Mouse (Mus musculus) forebrain, embryonic 11.5 days (tissue): ENCODE data around the gene 1700013G24Rik. TPM values are rescaled to one million over a fixed set of nuclear protein-coding genes. Genes with fewer than 3 reads are reported as not detected.

ENCODE experiments used
- ATAC-seq: fragments of 200-750 bp; cut with Nextera tagmentation; replicated peaks from 2 replicates; pipeline ENCODE4 v1.8.0; 2017; ENCODE audit warnings: moderate TSS enrichment; ENCODE audit not compliant: low FRiP score
- DNase-seq: peaks from one replicate; pipeline ENCODE4 v3.0.0-alpha.2; 2017; ENCODE audit warnings: low spot score
- H3K27ac ChIP-seq: fragments of 300-500 bp; sonication (generic); 2 replicates; pipeline ENCODE4 v1.5.1; 2014; ENCODE audit warnings: low read depth, low read length
- H3K27me3 ChIP-seq: fragments of 300-500 bp; sonication (generic); 2 replicates; pipeline ENCODE4 v1.6.1; 2014; ENCODE audit warnings: mild to moderate bottlenecking, low read length, mixed read lengths; ENCODE audit not compliant: control insufficient read depth, insufficient read depth
- H3K36me3 ChIP-seq: fragments of 300-500 bp; sonication (generic); 2 replicates; pipeline ENCODE4 v1.6.1; 2014; ENCODE audit warnings: mild to moderate bottlenecking, low read length, moderate library complexity, mixed read lengths; ENCODE audit not compliant: control insufficient read depth, insufficient read depth
- H3K4me1 ChIP-seq: fragments of 300-500 bp; sonication (generic); replicated peaks from 2 replicates; pipeline ENCODE4 v1.6.1; 2014; ENCODE audit warnings: low read length, mixed read lengths; ENCODE audit not compliant: control insufficient read depth, insufficient read depth
- H3K4me2 ChIP-seq: fragments of 300-500 bp; sonication (generic); 2 replicates; pipeline ENCODE4 v1.6.1; 2014; ENCODE audit warnings: low read depth, mild to moderate bottlenecking, low read length, moderate library complexity, mixed read lengths; ENCODE audit not compliant: severe bottlenecking
- H3K4me3 ChIP-seq: fragments of 300-500 bp; sonication (generic); 2 replicates; pipeline ENCODE4 v1.5.1; 2014; ENCODE audit warnings: low read depth, low read length
- H3K9ac ChIP-seq: fragments of 300-500 bp; sonication (generic); 2 replicates; pipeline ENCODE4 v1.6.1; 2014; ENCODE audit warnings: low read length
- H3K9me3 ChIP-seq: fragments of 300-500 bp; sonication (generic); 2 replicates; pipeline ENCODE4 v1.6.1; 2016; ENCODE audit warnings: low read length, mixed read lengths; ENCODE audit not compliant: control insufficient read depth
- WGBS: fragments of 180-500 bp; shearing (Covaris S2); extraction: QIAGEN DNeasy Blood & Tissue Kit; methylation state at CpG from one replicate; pipeline ENCODE4 v1.1.7; 2014; 5-methylcytosine and 5-hydroxymethylcytosine counted together
- polyA plus RNA-seq: library from polyadenylated mRNA; unstranded; fragments of >200 nt; fragmentation: Nextera tagmentation; extraction: Ambion mirVana; gene quantifications from 2 replicates; pipeline ENCODE4 v1.2.1, GENCODE M21; 2014

Gene 1700013G24Rik
- polyA plus RNA-seq, 1 experiment from 2014 or later: not detected

- peaks cover 24% of the 10 kb centered on the region for H3K4me1 ChIP-seq
Observed at GRCm38 (mm10) chr4:137476065-137476760, 23.1 kb downstream of the 1700013G24Rik start.

GRCm38 (mm10) chr4:137476761-137477237 is 23.7 kb downstream of the 1700013G24Rik start:
- H3K27me3 ChIP-seq: no peaks in the 10 kb centered on the region
- 27% methylated on average over 17 of the region's 17 CpGs for WGBS
- 0 out of 2 replicates have a peak overlapping the region, but pooled peaks have one; percentile 32 for H3K27ac ChIP-seq
- no peak for ATAC-seq
- DNase-seq: no peak
- H3K9me3 ChIP-seq: no peaks in the 10 kb centered on the region
- no peaks in the 10 kb centered on the region for H3K36me3 ChIP-seq
- no peak overlapping the region for H3K4me3 ChIP-seq
- peak overlapping the region; percentile 20; the same call in 1 of the 2 replicates for H3K9ac ChIP-seq
- H3K4me2 ChIP-seq: no peak overlapping the region
- peaks cover 27% of the 10 kb centered on the region for H3K4me1 ChIP-seq

More at GRCm38 (mm10) chr4:137476065-137476760, 23.1 kb downstream of the 1700013G24Rik start:
- 38% methylated on average over 10 of the region's 10 CpGs for WGBS
- DNase-seq (no peak), ATAC-seq (no peak)
- H3K4me3 ChIP-seq: no peak overlapping the region
- no peaks in the 10 kb centered on the region for H3K9me3 ChIP-seq
- H3K4me2 ChIP-seq: no peak overlapping the region
- H3K27ac ChIP-seq: 0 out of 2 replicates have a peak overlapping the region, but pooled peaks have one; percentile 32
- no peak overlapping the region; the same call in 1 of the 2 replicates for H3K9ac ChIP-seq
- H3K27me3 ChIP-seq: no peaks in the 10 kb centered on the region
- H3K36me3 ChIP-seq: no peaks in the 10 kb centered on the region

GRCm38 (mm10) chr4:137477611-137478010 is 24.5 kb downstream of the 1700013G24Rik start:
- no peaks in the 10 kb centered on the region for H3K27me3 ChIP-seq
- no peak overlapping the region for H3K4me3 ChIP-seq
- H3K4me1 ChIP-seq: peaks cover 29% of the 10 kb centered on the region
- no peak overlapping the region for H3K9ac ChIP-seq
- WGBS: 66% methylated on average over 6 of the region's 6 CpGs
- H3K9me3 ChIP-seq: no peaks in the 10 kb centered on the region
- no peaks in the 10 kb centered on the region for H3K36me3 ChIP-seq
- DNase-seq (no peak), ATAC-seq (no peak)
- H3K4me2 ChIP-seq: no peak overlapping the region
- H3K27ac ChIP-seq: no peak overlapping the region

- Histone ChIP-seq H3K9me3 (no peaks in the 10 kb centered on the region), H3K4me1 (peaks cover 29% of the 10 kb centered on the region), H3K4me2 (no peak overlapping the region), H3K27ac (no peak overlapping the region), H3K9ac (no peak overlapping the region), H3K27me3 (no peaks in the 10 kb centered on the region), H3K4me3 (no peak overlapping the region), H3K36me3 (no peaks in the 10 kb centered on the region)
- DNase-seq (no peak), ATAC-seq (no peak)
- 73% methylated on average over 5 of the region's 5 CpGs for WGBS
Observed at GRCm38 (mm10) chr4:137478306-137478705, 25.2 kb downstream of the 1700013G24Rik start.

- Histone ChIP-seq H3K36me3 (no peaks in the 10 kb centered on the region), H3K4me2 (no peak overlapping the region), H3K9ac (no peak overlapping the region), H3K27me3 (no peaks in the 10 kb centered on the region), H3K9me3 (no peaks in the 10 kb centered on the region), H3K4me3 (no peak overlapping the region), H3K4me1 (peaks cover 29% of the 10 kb centered on the region), H3K27ac (no peak overlapping the region)
- ATAC-seq (no peak), DNase-seq (peak; percentile 70)
- WGBS: 9% methylated on average over 6 of the region's 6 CpGs
Observed at GRCm38 (mm10) chr4:137479757-137480156, 26.7 kb downstream of the 1700013G24Rik start.

GRCm38 (mm10) chr4:137480191-137480992 is 27.3 kb downstream of the 1700013G24Rik start:
- WGBS: 13% methylated on average over 19 of the region's 19 CpGs
- H3K27ac ChIP-seq: no peak overlapping the region
- H3K27me3 ChIP-seq: no peaks in the 10 kb centered on the region
- no peaks in the 10 kb centered on the region for H3K9me3 ChIP-seq
- peaks cover 29% of the 10 kb centered on the region for H3K4me1 ChIP-seq
- H3K4me2 ChIP-seq: no peak overlapping the region
- H3K9ac ChIP-seq: peak overlapping the region; percentile 20; the same call in 1 of the 2 replicates
- DNase-seq (no peak), ATAC-seq (no peak)
- H3K4me3 ChIP-seq: no peak overlapping the region
- no peaks in the 10 kb centered on the region for H3K36me3 ChIP-seq

- H3K27me3 ChIP-seq: no peaks in the 10 kb centered on the region
- no peaks in the 10 kb centered on the region for H3K36me3 ChIP-seq
- WGBS: 32% methylated on average over 1 of the region's 1 CpGs
- H3K4me2 ChIP-seq: no peak overlapping the region
- H3K4me3 ChIP-seq: no peak overlapping the region
- DNase-seq (no peak), ATAC-seq (no peak)
- peaks cover 33% of the 10 kb centered on the region for H3K4me1 ChIP-seq
- no peak overlapping the region for H3K9ac ChIP-seq
- no peaks in the 10 kb centered on the region for H3K9me3 ChIP-seq
- no peak overlapping the region for H3K27ac ChIP-seq
Observed at GRCm38 (mm10) chr4:137480993-137481340, 27.9 kb downstream of the 1700013G24Rik start.

GRCm38 (mm10) chr4:137481381-137482030 is 28.4 kb downstream of the 1700013G24Rik start:
- Histone ChIP-seq H3K9ac (no peak overlapping the region), H3K27ac (no peak overlapping the region), H3K27me3 (no peaks in the 10 kb centered on the region), H3K4me1 (peaks cover 36% of the 10 kb centered on the region), H3K4me3 (no peak overlapping the region), H3K4me2 (no peak overlapping the region), H3K9me3 (no peaks in the 10 kb centered on the region), H3K36me3 (no peaks in the 10 kb centered on the region)
- 65% methylated on average over 13 of the region's 13 CpGs for WGBS
- DNase-seq (no peak), ATAC-seq (no peak)
